Mouse (Mus musculus): ENCODE measurements around the gene Tmprss11e.

Gene Tmprss11e

GRCm38 (mm10) chr5:86745715-86746114 is at the start of gene Tmprss11e:
Tmprss11e (minus strand) TSS chr5:86745815.
- no peak for DNase-seq

GRCm38 (mm10) chr5:86792807-86793206 is 47.2 kb upstream of the Tmprss11e start:
- no peak for DNase-seq

- no peak for DNase-seq
These were observed 46.6 kb upstream of the Tmprss11e start for GRCm38 (mm10) chr5:86792249-86792648.

GRCm38 (mm10) chr5:86789954-86790353 is 44.3 kb upstream of the Tmprss11e start:
- no peak for DNase-seq

GRCm38 (mm10) chr5:86786798-86787197 is 41.2 kb upstream of the Tmprss11e start:
- DNase-seq, result no peak

GRCm38 (mm10) chr5:86784205-86784604 is 38.6 kb upstream of the Tmprss11e start:
- DNase-seq, result no peak

GRCm38 (mm10) chr5:86783059-86783458 is 37.4 kb upstream of the Tmprss11e start:
- DNase-seq, result no peak

GRCm38 (mm10) chr5:86778471-86778870 is 32.9 kb upstream of the Tmprss11e start:
- no peak for DNase-seq

GRCm38 (mm10) chr5:86776941-86777340 is 31.3 kb upstream of the Tmprss11e start:
- no peak for DNase-seq

GRCm38 (mm10) chr5:86771010-86771409 is 25.4 kb upstream of the Tmprss11e start:
- DNase-seq, result no peak

GRCm38 (mm10) chr5:86769015-86769658 is 23.5 kb upstream of the Tmprss11e start:
- DNase-seq, result no peak

- no peak for DNase-seq
These were observed 2.8 kb downstream of the Tmprss11e start for GRCm38 (mm10) chr5:86742796-86743195.

GRCm38 (mm10) chr5:86741146-86741545 is 4.5 kb downstream of the Tmprss11e start:
- no peak for DNase-seq

- no peak for DNase-seq
These were observed 9.8 kb downstream of the Tmprss11e start for GRCm38 (mm10) chr5:86735808-86736207.

- DNase-seq, result no peak
These were observed 15.0 kb downstream of the Tmprss11e start for GRCm38 (mm10) chr5:86730587-86730986.

GRCm38 (mm10) chr5:86728574-86728973 is 17.0 kb downstream of the Tmprss11e start:
- no peak for DNase-seq

GRCm38 (mm10) chr5:86727033-86727432 is 18.6 kb downstream of the Tmprss11e start:
- DNase-seq, result no peak

- no peak for DNase-seq
These were observed 20.6 kb downstream of the Tmprss11e start for GRCm38 (mm10) chr5:86725021-86725420.

- DNase-seq, result no peak
These were observed 22.7 kb downstream of the Tmprss11e start for GRCm38 (mm10) chr5:86722820-86723460.

- no peak for DNase-seq
These were observed 30.6 kb downstream of the Tmprss11e start for GRCm38 (mm10) chr5:86714967-86715366.

GRCm38 (mm10) chr5:86704923-86705322 is 40.7 kb downstream of the Tmprss11e start:
- no peak for DNase-seq

GRCm38 (mm10) chr5:86684667-86685066 is 60.9 kb downstream of the Tmprss11e start:
- peak; percentile 27 to 69 for DNase-seq

- DNase-seq, result no peak
These were observed 69.4 kb downstream of the Tmprss11e start, which contains the start of gene Tmprss11b for GRCm38 (mm10) chr5:86676262-86676661. Tmprss11b (minus strand) TSS chr5:86676362.
